21 mouse cellular contexts compared by ENCODE assay signal in the genomic region with DNA sequence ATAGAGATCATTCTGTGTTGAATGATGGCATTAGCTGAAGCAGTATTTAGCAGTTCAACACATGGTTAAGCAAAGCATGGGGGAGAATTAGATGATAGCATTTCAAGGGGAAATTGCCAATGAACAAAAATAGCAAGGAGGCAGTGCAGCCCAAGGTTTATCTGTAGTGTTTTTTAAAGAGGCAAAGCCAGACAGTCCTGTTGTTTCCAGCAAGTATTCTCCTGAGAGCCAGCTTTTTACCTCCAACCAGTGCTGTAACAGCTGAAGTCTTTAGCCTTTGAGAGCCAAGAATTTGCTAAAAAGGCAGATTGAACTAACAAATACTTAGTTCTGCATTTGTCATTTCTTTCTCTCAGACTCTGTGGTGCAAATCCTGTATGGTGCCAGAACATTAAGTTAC.
"Had no signal": no experiment of that assay in that cellular context is flagged by ENCODE, and none has a peak within 500 bp of the region (broad histone marks: within the 10 kb centered on the region; RNA-seq: fewer than 3 reads in every experiment).

No protein-coding gene starts in this region.

- H3K27ac ChIP-seq: kidney, embryonic 15.5 days; left cerebral cortex, adult 2 months; liver, embryonic 13.5 days; macrophage; midbrain, embryonic 12.5 days; midbrain, embryonic 15.5 days; neural tube, embryonic 12.5 days; neural tube, embryonic 15.5 days; stomach, embryonic 15.5 days had no signal

- ATAC-seq: lung, postnatal 0 days; midbrain, embryonic 15.5 days had no signal

- H3K36me3 ChIP-seq: kidney, embryonic 15.5 days; liver, embryonic 13.5 days; midbrain, embryonic 12.5 days; midbrain, embryonic 15.5 days; neural tube, embryonic 12.5 days; neural tube, embryonic 15.5 days; stomach, embryonic 15.5 days had no signal

- H3K4me1 ChIP-seq: kidney, embryonic 15.5 days; liver, embryonic 13.5 days; midbrain, embryonic 12.5 days; midbrain, embryonic 15.5 days; neural tube, embryonic 12.5 days; neural tube, embryonic 15.5 days; stomach, embryonic 15.5 days had no signal

- H3K4me3 ChIP-seq: kidney, embryonic 15.5 days; left cerebral cortex, adult 2 months; liver, embryonic 13.5 days; midbrain, embryonic 12.5 days; midbrain, embryonic 15.5 days; neural tube, embryonic 12.5 days; neural tube, embryonic 15.5 days; stomach, embryonic 15.5 days had no signal

- H3K9ac ChIP-seq: kidney, embryonic 15.5 days; liver, embryonic 13.5 days; lung, embryonic 14.5 days; midbrain, embryonic 12.5 days; midbrain, embryonic 15.5 days; neural tube, embryonic 12.5 days; neural tube, embryonic 15.5 days; stomach, embryonic 15.5 days had no signal

- DNase-seq: kidney, postnatal 10 days; kidney, postnatal 36 days; layer of hippocampus, postnatal 36 days; liver, embryonic 13.5 days; lung, embryonic 14.5 days; right cerebral cortex, adult 18-20 months; right cerebral cortex, postnatal 14 days; right cerebral cortex, postnatal 4 days; spleen, adult 18-20 months; thymus, adult 2 months; thymus, postnatal 14 days; thymus, postnatal 4 days had no signal

- H3K9me3 ChIP-seq: kidney, embryonic 15.5 days; liver, embryonic 13.5 days; midbrain, embryonic 12.5 days; midbrain, embryonic 15.5 days; neural tube, embryonic 12.5 days; neural tube, embryonic 15.5 days; stomach, embryonic 15.5 days had no signal

- H3K27me3 ChIP-seq: kidney, embryonic 15.5 days; liver, embryonic 13.5 days; midbrain, embryonic 12.5 days; midbrain, embryonic 15.5 days; neural tube, embryonic 12.5 days; neural tube, embryonic 15.5 days; stomach, embryonic 15.5 days had no signal

- H3K4me2 ChIP-seq: kidney, embryonic 15.5 days; liver, embryonic 13.5 days; lung, embryonic 14.5 days; midbrain, embryonic 12.5 days; midbrain, embryonic 15.5 days; neural tube, embryonic 12.5 days; neural tube, embryonic 15.5 days; stomach, embryonic 15.5 days had no signal
